Mouse (Mus musculus) embryonic stem cell, embryonic (primary cell): ENCODE measurements around the gene Ppp1cc.

ENCODE experiments used
- CTCF ChIA-PET, 4 experiments: fragments of 300-600 bp in 2 of 4; fragments of 350-600 bp in 2 of 4; sonication (Branson Sonifier 250); formaldehyde crosslinking; loops; one replicate each; lab custom pipeline; 2022; ENCODE audit warnings: inconsistent platforms in 2 of 4; lab: Charles Lee
- POLR2A ChIA-PET, 4 experiments: fragments of 300-600 bp in 2 of 4; fragments of 350-600 bp in 2 of 4; sonication (Branson Sonifier 250); formaldehyde crosslinking; loops; one replicate each; lab custom pipeline; 2022; ENCODE audit warnings: antibody characterized with exemption in 4 of 4, inconsistent platforms in 1 of 4; lab: Charles Lee

Ppp1cc gene

DNA sequence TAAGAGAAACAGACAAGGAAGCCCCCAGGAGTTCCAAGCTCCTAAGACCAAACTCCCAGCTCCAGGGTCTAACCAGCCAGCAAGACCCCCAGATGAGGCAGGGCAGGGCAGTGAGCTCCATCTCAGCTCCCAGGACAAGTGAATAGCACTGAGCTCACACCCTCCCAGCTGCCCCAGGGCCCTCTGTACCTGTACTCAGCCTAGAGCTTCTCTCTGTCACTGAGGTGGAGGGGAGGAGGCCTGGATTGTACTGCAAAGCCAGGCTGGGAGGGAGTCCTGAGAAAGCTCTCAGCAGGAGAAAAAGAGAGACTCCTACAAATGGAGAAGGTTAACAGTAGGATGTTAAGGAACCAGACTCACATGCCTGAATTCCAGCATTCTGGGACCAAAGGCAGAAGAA, 11.5 kb upstream of the Ppp1cc start:
- ChIA-PET CTCF (interaction anchor here (0.8 to 9.0 kb wide), 15 partner anchors 9 to 147 kb away, joined by 3 to 118 read pairs (median 4); partner anchors contain the start of gene Tctn1 (in 1 of the 4)), POLR2A (interaction anchor here (0.6 to 9.4 kb wide), 34 partner anchors 9 to 992 kb away, joined by 3 to 132 read pairs (median 6); partner anchors contain the start of genes Ppp1cc (in 4 of the 4) and Tctn1 (in 1 of the 4))

DNA sequence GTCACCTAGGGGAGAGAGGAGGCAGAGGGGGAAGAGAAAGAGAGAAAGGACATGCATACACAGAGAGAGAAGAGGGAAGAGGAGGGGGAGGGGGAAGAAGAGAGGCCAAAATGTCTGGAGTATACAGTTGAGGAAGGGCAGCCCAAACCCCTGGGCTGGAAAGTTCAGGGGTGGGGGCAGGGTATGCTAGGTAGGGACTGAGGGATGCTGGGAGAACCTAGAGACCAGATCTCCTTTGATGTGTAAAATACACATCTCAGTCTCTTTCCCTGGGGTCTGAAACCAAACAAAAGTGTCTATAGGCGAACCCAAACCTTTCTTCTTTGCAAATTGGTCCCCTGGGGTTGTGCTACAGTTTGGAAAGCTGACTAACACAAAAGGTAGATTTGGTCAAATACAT, 10.0 kb upstream of the Ppp1cc start:
- ChIA-PET CTCF (interaction anchor here in 3 of 4 experiments (0.7 to 9.0 kb wide), 7 partner anchors 8 to 918 kb away, joined by 3 to 118 read pairs (median 5); no protein-coding TSS in a partner anchor), POLR2A (interaction anchor here (0.5 to 9.4 kb wide), 25 partner anchors 8 to 627 kb away, joined by 3 to 132 read pairs (median 6); partner anchors contain the start of gene Ppp1cc (in 4 of the 4))

DNA sequence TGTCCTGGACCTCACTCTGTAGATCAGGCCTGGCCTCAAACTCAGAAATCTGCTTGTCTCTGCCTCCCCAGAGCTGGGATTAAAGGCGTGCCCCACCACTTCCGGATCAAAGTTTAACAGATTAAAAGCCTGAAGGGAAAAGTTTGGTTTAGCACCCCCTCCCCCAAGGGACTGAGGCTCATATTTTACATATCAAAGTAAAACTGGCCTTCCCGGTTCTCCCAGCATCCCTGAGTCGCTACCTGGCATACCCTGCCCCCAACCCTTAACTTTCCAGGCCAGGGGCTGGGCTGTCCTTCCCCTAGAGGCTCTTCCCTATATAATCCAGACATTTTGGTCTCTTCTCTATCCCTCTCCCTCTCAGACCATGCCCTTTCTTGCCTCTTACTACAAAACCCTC, 8.8 kb upstream of the Ppp1cc start:
- ChIA-PET POLR2A (interaction anchor here (0.5 to 9.4 kb wide), 16 partner anchors 7 to 85 kb away, joined by 3 to 132 read pairs (median 7); partner anchors contain the start of genes Ppp1cc (in 4 of the 4) and Ccdc63 (in 1 of the 4)), CTCF (interaction anchor here in 2 of 4 experiments (0.6 to 9.0 kb wide), 3 partner anchors 18 to 244 kb away, joined by 4 to 118 read pairs (median 5); no protein-coding TSS in a partner anchor)

DNA sequence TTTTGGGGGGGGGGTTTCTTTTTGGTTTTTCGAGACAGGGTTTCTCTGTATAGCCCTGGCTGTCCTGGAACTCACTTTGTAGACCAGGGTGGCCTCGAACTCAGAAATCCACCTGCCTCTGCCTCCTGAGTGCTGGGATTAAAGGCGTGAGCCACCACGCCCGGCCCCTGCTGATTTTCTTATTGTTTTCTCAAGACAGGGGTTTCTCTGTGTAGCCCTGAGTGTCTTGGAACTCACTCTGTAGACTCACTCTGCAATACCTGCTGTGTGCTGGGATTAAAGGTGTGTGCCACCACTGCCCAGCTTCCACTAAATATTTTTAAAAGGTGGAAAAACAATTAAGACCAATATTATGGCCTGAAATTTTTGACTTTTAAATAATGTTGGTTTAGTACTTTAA, 5.6 kb upstream of the Ppp1cc start:
- CTCF ChIA-PET: interaction anchor here in 2 of 4 experiments (0.7 to 1.2 kb wide), 2 partner anchors 22 to 470 kb away, joined by 3 read pairs; no protein-coding TSS in a partner anchor

DNA sequence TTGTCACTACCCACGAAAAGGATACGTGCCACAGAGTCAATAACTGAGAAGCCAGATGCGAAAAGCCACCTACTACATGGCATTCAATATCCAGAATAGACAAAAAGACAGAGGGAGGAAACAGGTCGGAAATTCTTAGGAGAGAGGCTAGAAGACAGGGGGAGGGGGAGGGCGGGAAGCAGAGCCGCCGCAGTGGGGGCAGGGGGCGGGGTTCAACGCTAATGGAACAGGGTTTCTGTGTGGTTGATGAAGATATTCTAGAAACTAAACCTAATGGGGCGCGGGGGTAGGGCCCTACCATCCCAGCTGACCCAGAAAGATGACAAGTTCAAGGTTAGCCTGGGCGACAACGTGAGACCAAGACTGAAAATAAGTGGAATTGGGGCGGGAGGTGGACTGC, 4.1 kb upstream of the Ppp1cc start:
- ChIA-PET POLR2A (interaction anchor here in 3 of 4 experiments (0.7 to 4.7 kb wide), 7 partner anchors 9 to 1436 kb away, joined by 3 to 132 read pairs (median 57); no protein-coding TSS in a partner anchor), CTCF (interaction anchor here in 2 of 4 experiments (0.7 to 1.1 kb wide), 2 partner anchors 12 to 498 kb away, joined by 3 read pairs; no protein-coding TSS in a partner anchor)

More for the DNA sequence above, 5.6 kb upstream of the Ppp1cc start:
- POLR2A ChIA-PET: interaction anchor here in 1 of 4 experiments (0.8 to 1.0 kb wide), 3 partner anchors 10 to 15 kb away, joined by 3 read pairs; no protein-coding TSS in a partner anchor

DNA sequence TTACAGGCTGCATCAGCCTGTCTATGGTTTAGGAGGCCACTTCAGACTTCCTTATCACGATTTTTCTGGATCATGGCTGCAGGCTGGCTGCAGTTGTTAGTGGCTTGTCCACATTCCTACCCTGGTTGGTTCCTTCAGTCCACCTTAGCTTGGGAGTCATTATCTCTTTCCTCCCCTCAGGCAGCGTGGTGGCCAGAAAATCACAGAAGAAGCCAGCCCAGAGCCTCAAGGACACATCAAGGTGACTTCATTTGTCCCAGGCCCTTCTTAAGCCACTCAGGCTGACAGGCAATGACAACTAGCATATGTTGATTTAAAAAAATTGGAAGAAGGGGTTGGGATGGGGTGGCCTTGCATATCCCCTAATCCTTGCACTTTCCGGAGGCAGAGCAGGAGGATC, 3.3 kb upstream of the Ppp1cc start:
- POLR2A ChIA-PET: interaction anchor here in 3 of 4 experiments (0.7 to 4.7 kb wide), 15 partner anchors 9 to 465 kb away, joined by 3 to 132 read pairs (median 15); no protein-coding TSS in a partner anchor
- CTCF ChIA-PET: interaction anchor here in 3 of 4 experiments (0.6 to 1.9 kb wide), 4 partner anchors 9 to 497 kb away, joined by 3 to 8 read pairs (median 3); no protein-coding TSS in a partner anchor

DNA sequence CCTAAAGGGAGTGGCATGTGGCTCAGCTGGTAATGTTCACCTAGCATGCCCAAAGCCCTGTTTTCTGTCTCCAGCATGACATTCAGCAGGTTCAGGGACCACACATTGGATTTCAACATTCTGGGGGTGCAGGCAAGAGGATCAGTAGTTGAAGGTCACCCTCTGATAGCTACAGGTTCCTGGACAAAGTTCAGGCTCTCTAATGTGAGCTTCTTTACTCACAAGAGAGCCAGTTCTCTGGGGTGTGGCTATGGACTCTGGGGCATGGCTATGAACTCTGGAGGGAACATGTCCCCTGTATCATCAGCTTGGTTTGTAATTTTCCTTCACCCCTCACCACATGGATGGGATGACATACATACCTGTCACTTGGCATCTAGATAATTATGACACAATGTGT, 2.5 kb upstream of the Ppp1cc start:
- ChIA-PET CTCF (interaction anchor here in 3 of 4 experiments (0.8 to 1.9 kb wide), 5 partner anchors 10 to 39 kb away, joined by 3 to 8 read pairs (median 5); no protein-coding TSS in a partner anchor), POLR2A (interaction anchor here in 3 of 4 experiments (0.6 to 4.7 kb wide), 21 partner anchors 10 to 464 kb away, joined by 3 to 132 read pairs (median 6); partner anchors contain the start of gene Tctn1 (in 1 of the 3))

DNA sequence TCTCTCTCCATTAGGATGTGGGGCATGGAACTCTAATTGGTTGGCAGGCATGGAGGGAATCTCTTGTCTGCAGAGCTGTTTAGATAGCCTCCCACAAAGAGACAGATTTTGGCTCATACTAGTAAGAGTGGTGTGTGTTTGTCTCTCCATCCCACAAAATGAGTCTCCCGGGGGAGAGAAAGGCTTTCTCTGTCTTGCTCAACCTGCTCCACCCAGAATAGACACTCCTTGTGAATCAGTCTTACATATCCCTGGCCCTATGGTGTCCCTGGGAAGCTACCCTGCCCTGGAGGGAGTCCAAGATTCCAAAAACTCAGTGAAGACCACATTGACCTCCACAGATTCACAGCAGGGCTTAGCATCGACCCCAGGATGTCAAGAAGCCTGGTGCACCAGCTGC, 1.6 kb upstream of the Ppp1cc start:
- POLR2A ChIA-PET: interaction anchor here (0.5 to 4.7 kb wide), 32 partner anchors 8 to 318 kb away, joined by 3 to 132 read pairs (median 7); partner anchors contain the start of genes Rad9b (in 1 of the 4) and Vps29 (in 1 of the 4)
- CTCF ChIA-PET: interaction anchor here in 3 of 4 experiments (0.5 to 1.7 kb wide), 10 partner anchors 8 to 40 kb away, joined by 3 to 7 read pairs (median 4); no protein-coding TSS in a partner anchor

DNA sequence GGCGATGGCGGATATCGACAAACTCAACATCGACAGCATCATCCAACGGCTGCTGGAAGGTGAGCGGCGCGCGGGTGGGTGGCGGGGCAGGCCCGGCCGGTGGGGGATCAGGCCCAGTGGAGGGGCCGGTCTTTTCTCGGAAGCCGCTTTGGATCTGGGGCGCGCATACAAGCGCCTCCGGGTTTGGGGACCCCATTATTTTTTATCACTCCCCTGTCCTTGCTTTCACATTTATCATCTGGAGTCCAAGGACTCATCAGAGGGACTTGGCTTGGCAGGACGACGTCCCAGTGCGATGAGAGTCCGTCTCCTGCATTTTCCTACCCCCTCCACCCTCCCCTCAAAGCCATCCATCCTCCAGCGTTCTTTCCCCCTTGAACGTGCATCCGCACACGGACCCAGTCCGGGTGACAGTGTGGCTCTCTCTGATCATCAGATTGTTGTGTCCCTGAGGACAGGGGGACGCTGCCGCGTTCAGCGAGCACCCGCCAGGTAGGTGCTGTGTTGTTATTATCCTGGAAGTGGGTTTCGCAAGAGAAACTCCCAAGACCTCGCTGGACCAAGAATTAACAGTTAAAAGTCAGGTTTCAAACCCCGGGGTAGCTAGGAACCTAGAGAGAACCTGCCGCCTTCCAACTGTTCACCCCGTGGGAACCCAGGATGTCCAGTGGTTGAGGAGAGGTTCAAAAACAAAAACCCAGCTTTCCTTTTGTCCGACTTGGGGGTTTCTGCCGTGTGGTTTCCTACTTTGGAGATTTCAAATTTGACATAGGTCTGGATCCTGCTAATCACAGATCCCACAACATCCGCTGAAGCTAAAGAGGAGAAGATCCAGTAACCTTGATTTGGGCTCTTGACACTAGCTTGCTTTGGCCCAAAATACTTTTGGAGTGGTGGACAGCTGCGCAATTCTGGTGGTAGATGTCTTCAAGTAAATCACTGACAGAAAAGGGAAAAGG, 758 bp downstream of the Ppp1cc start:
- ChIA-PET CTCF (interaction anchor here in 3 of 4 experiments (0.6 to 1.0 kb wide), 4 partner anchors 15 to 941 kb away, joined by 3 to 6 read pairs (median 4); no protein-coding TSS in a partner anchor), POLR2A (interaction anchor here (0.6 to 5.3 kb wide), 34 partner anchors 8 to 763 kb away, joined by 3 to 36 read pairs (median 4); no protein-coding TSS in a partner anchor)

DNA sequence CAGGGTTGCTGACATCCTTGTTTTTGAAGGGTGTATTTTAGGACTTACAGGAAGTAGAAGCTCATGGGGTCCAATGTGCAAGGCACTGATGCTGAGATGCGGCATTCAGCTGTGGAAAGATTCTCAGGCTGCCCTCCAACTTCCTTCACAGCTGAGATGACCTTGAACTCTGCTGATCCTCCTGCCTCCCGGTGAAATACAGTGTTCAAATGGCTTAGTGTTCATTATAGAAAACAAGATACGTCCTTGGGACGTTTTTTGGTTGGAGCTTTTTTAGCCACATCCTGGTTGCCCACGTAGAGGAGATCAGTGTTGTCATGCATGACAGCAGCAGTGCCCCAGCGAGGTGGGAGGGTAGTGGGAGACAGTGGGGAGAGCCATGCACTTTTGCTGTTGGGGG, 5.1 kb downstream of the Ppp1cc start:
- CTCF ChIA-PET: interaction anchor here (0.6 to 2.1 kb wide), 9 partner anchors 13 to 216 kb away, joined by 3 to 10 read pairs (median 3); no protein-coding TSS in a partner anchor
- POLR2A ChIA-PET: interaction anchor here (0.5 to 7.2 kb wide), 30 partner anchors 7 to 971 kb away, joined by 3 to 98 read pairs (median 4); partner anchors contain the start of genes Ppp1cc (in 1 of the 4) and Tctn1 (in 1 of the 4)

DNA sequence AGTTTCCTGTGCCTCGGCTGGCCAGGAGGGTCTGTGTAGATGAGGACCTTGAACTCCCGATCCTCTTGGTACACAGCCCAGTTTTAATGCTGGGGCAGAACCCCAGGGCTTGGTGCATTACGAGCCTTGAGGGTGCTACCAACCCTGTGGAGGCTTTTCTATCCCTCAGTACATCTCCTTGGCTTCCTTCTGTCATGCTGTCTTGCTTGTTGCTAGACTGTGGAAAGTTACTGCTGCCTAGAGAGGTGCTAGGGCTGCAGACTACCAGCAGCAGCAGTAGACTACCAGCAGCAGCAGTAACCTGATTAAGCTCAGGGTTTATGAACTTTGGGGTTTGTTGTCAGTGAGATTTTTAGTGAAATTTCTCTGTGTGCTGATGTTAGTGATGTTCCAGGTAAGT, 5.9 kb downstream of the Ppp1cc start:
- ChIA-PET CTCF (interaction anchor here in 3 of 4 experiments (0.6 to 2.1 kb wide), 4 partner anchors 12 to 172 kb away, joined by 3 to 10 read pairs (median 5); no protein-coding TSS in a partner anchor), POLR2A (interaction anchor here in 3 of 4 experiments (0.6 to 7.2 kb wide), 22 partner anchors 8 to 392 kb away, joined by 3 to 98 read pairs (median 4); partner anchors contain the start of genes Ppp1cc (in 1 of the 3) and Tctn1 (in 1 of the 3))

DNA sequence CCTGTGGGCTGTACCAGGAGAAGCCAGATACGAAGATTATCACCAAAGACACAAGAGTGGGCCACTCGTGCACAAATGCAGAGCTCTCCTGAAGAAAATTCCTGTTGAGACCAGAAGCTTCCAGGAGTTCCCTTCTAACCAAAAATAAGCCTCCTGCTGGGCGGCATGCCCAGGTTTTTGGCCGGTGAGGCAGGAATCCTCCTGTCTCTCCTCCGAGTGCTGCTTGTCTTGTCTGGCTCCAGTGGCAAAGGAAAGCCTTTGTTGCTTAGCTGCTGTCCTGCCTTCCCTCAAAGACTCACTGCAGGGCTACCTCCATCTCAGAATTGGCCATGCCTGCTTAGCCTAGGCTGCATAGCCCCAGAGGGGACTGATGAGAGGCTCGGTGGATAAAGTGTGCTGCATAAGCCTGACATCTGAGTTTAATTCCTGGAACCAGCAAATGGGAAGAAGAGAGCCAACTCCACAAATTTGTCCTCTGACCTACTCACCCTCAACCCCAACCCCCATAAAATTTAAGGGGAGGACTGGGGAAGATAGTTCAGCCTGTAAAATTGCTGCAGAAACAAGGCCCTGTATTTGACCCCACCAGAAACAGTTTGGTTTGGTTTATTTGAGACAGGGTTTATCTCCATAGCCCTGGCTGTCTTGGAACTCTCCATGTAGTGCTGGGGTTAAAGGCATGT, 7.3 kb downstream of the Ppp1cc start:
- CTCF ChIA-PET: interaction anchor here in 2 of 4 experiments (1.4 to 1.5 kb wide), 3 partner anchors 11 to 37 kb away, joined by 4 to 5 read pairs (median 5); no protein-coding TSS in a partner anchor
- POLR2A ChIA-PET: interaction anchor here in 3 of 4 experiments (0.5 to 7.2 kb wide), 24 partner anchors 7 to 1493 kb away, joined by 3 to 98 read pairs (median 6); partner anchors contain the start of genes Ppp1cc (in 2 of the 3), Rad9b (in 1 of the 3) and Vps29 (in 1 of the 3)

DNA sequence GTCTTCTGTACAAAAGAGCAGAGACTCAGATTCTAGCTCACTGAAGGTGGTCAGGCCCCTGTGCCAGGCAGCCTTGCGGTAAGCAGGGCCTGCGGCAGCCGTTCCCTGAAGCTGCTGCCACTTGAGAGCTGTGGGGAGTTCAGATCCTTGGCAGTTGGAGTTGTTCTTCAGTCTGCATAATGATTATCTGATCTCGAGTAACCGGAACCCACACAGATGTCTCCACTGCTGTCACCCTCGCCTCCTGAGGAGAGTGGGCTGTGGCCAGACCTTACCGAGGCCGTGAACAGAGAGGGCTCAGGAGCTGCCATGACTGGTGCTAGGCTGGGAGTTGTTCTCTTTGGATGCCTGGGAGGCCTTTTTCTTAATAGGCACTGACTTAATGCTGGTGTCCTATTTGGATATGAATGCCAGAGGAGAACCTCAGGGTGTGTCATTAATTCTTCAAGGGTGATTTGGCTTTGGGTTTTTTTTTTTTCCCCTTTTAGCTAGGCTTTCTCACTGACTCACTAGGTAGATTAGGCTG, 8.6 kb downstream of the Ppp1cc start:
- ChIA-PET CTCF (interaction anchor here (0.7 to 2.1 kb wide), 13 partner anchors 10 to 86 kb away, joined by 3 to 12 read pairs (median 4); no protein-coding TSS in a partner anchor), POLR2A (interaction anchor here (0.6 to 7.2 kb wide), 30 partner anchors 8 to 1611 kb away, joined by 3 to 98 read pairs (median 6); partner anchors contain the start of gene Ppp1cc (in 2 of the 4))

DNA sequence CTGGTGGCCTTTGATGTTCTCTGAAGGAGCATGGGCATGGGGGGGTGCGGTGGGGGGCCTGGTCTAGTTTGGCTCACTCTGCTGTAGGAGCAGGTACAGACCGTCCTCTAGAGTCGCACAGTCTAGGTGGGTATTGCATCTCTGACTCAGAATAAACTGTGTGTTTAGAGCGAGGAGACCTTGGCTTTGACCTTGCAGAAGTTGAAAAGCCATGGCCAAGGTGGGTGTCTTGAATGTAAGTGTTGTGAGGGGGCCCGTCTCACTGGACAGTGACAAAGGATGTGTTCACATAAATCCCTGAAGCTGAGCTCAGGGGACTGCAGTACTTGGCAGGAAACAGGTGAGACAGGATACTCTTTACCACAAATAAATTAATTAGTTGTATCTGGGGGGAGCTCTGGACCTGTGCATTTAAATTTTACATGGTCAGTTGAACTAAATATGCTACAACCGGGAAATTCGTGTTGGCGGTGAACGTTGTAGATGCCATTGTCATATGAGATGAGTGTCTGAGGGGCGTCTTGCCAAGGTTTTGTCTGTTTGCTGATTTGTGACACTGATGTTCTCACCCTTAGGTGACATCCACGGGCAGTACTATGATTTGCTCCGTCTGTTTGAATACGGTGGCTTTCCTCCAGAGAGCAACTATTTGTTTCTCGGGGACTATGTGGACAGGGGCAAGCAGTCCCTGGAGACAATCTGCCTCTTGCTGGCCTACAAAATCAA, 10.4 kb downstream of the Ppp1cc start:
- ChIA-PET CTCF (interaction anchor here in 2 of 4 experiments (1.0 to 1.3 kb wide), 3 partner anchors 25 to 40 kb away, joined by 3 to 8 read pairs (median 6); no protein-coding TSS in a partner anchor), POLR2A (interaction anchor here (0.6 to 7.2 kb wide), 22 partner anchors 7 to 331 kb away, joined by 3 to 98 read pairs (median 5); partner anchors contain the start of genes Ppp1cc (in 2 of the 4) and Sh2b3 (in 1 of the 4))

DNA sequence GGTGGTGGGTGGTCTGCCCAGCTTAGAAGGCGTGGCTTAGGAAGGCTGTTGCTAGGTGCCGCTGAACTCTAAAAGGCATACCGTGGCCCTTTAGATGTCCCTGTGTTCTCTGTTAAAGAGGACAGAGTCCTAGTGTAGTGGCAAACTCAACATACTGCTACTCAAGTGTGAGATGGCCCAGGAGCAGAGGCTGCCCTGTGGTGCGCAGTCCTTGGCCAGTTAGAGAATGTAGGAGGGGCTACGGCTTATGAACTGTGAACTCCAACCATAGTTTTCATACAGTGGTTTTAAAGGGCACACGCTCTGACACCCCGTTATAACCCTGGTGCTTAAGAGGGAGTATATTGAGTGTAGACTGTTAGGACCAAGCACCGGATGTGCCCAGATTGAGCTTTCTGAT, 13.0 kb downstream of the Ppp1cc start:
- ChIA-PET CTCF (interaction anchor here (0.6 to 1.6 kb wide), 7 partner anchors 25 to 370 kb away, joined by 3 to 15 read pairs (median 3); no protein-coding TSS in a partner anchor), POLR2A (interaction anchor here in 3 of 4 experiments (0.8 to 7.1 kb wide), 19 partner anchors 8 to 318 kb away, joined by 3 to 57 read pairs (median 5); partner anchors contain the start of gene Ppp1cc (in 1 of the 3))
